Mouse (Mus musculus) liver, postnatal 0 days (tissue): ENCODE measurements around the gene Prcp. TPM values are rescaled to one million over a fixed set of nuclear protein-coding genes. Genes with fewer than 3 reads are reported as not detected.

Source experiments
- ATAC-seq: fragments of 200-750 bp; cut with Nextera tagmentation; 2 replicates; pipeline ENCODE4 v1.8.0; 2017; ENCODE audit warnings: mild to moderate bottlenecking, moderate library complexity
- DNase-seq: peaks from one replicate; pipeline ENCODE4 v3.0.0-alpha.2; 2016
- H3K27ac ChIP-seq: fragments of 300-500 bp; sonication (generic); 2 replicates; pipeline ENCODE4 v1.5.1; 2014; ENCODE audit warnings: antibody characterized with exemption, moderate library complexity, mild to moderate bottlenecking, low read depth
- H3K27me3 ChIP-seq: fragments of 300-500 bp; sonication (generic); 2 replicates; pipeline ENCODE4 v1.6.1; 2014; ENCODE audit warnings: low read length, control low read depth, mixed read lengths; ENCODE audit not compliant: insufficient read depth
- H3K36me3 ChIP-seq: fragments of 300-500 bp; sonication (generic); replicated peaks from 2 replicates; pipeline ENCODE4 v1.6.1; 2014; ENCODE audit warnings: mild to moderate bottlenecking, control low read depth, low read length, moderate library complexity, mixed read lengths; ENCODE audit not compliant: insufficient read depth
- H3K4me1 ChIP-seq: fragments of 300-500 bp; sonication (generic); 2 replicates; pipeline ENCODE4 v1.6.1; 2014; ENCODE audit warnings: antibody characterized with exemption, mild to moderate bottlenecking, control low read depth; ENCODE audit not compliant: insufficient read depth
- H3K4me2 ChIP-seq: fragments of 300-500 bp; sonication (generic); 2 replicates; pipeline ENCODE4 v1.6.1; 2014; ENCODE audit warnings: low read depth, mild to moderate bottlenecking, low read length, moderate library complexity, mixed read lengths
- H3K4me3 ChIP-seq: fragments of 300-500 bp; sonication (generic); 2 replicates; pipeline ENCODE4 v1.5.1; 2014; ENCODE audit warnings: low read depth, low read length
- H3K9ac ChIP-seq: fragments of 300-500 bp; sonication (generic); replicated peaks from 2 replicates; pipeline ENCODE4 v1.6.1; 2014; ENCODE audit warnings: mild to moderate bottlenecking, moderate library complexity
- H3K9me3 ChIP-seq: fragments of 300-500 bp; sonication (generic); 2 replicates; pipeline ENCODE4 v1.6.1; 2016; ENCODE audit warnings: mild to moderate bottlenecking, control low read depth, low read length, mixed read lengths
- CTCF ChIP-seq: sonication (generic); IDR thresholded peaks from 2 replicates; pipeline ENCODE4 v1.5.1; 2016; ENCODE audit warnings: antibody characterized with exemption, low read depth
- EP300 ChIP-seq: IDR thresholded peaks from 2 replicates; pipeline ENCODE4 v1.6.1; 2016; ENCODE audit warnings: antibody characterized with exemption, low read depth, mild to moderate bottlenecking
- WGBS: fragments of 180-500 bp; shearing (Covaris S2); extraction: QIAGEN DNeasy Blood & Tissue Kit; methylation state at CpG from one replicate; pipeline ENCODE4 v1.1.7; 2014; ENCODE audit not compliant: insufficient replicate concordance; 5-methylcytosine and 5-hydroxymethylcytosine counted together
- polyA plus RNA-seq: library from polyadenylated mRNA; unstranded; fragments of >200 nt; fragmentation: Nextera tagmentation; extraction: Ambion mirVana; gene quantifications from 2 replicates; pipeline ENCODE4 v1.2.1, GENCODE M21; 2015

Prcp gene
- polyA plus RNA-seq, 1 experiment from 2014 or later = 11.5 TPM

DNA sequence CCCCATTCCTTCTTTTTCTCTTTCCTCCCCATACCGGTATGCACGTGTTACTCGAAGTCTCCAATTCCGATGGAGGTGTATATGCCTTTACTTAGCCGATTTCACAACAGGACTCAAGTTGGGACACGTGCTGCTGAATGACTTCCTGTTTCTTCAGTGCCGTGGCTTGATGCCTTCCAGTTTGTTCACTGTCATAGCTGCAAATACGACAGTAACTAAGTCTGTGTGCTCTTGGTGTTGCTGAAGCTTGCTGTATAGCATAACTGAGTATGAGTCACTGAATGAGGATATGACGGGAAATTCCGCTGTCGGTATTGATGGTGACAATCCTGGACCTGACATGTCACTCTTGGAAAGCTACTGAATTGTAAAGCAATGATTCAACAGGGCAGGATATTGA lies 37.0 kb upstream of the Prcp start:
- ATAC-seq (peak; percentile 60), DNase-seq (peak; percentile 21)
- Histone ChIP-seq H3K4me2 (no peak overlapping the region), H3K4me1 (no peaks in the 10 kb centered on the region), H3K36me3 (no peaks in the 10 kb centered on the region), H3K27ac (no peak overlapping the region), H3K4me3 (no peak overlapping the region), H3K9ac (no peak overlapping the region), H3K9me3 (no peaks in the 10 kb centered on the region), H3K27me3 (no peaks in the 10 kb centered on the region)
- no peak for TF ChIP-seq CTCF
- TF ChIP-seq EP300 = no peak
- 49% methylated on average over 11 of the region's 11 CpGs for WGBS

DNA sequence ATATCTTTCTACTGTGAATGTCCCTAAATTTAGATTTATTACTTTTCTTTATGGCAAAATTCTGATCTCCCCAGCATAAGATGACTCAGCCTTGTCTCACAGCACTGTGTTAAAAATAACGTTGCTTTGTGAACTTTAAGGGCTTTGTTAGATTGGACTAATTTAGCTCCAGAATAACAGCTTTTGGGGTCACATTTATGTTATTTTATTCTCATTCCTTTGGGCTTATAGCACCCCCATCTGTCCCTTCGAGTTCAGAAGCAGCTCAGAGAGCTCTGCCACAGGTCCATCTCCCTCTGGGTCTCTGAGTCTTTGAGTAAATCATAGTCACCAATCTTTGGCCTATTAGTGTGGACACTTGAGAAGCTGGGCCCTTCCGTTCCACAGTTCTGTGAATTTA lies 36.4 kb upstream of the Prcp start:
- Histone ChIP-seq H3K27me3 (no peaks in the 10 kb centered on the region), H3K27ac (no peak overlapping the region), H3K9me3 (no peaks in the 10 kb centered on the region), H3K4me3 (no peak overlapping the region), H3K9ac (no peak overlapping the region), H3K4me2 (no peak overlapping the region), H3K36me3 (no peaks in the 10 kb centered on the region), H3K4me1 (no peaks in the 10 kb centered on the region)
- DNase-seq (no peak), ATAC-seq (no peak)
- TF ChIP-seq CTCF (no peak), EP300 (no peak)
- 64% methylated on average over 3 of the region's 3 CpGs for WGBS

DNA sequence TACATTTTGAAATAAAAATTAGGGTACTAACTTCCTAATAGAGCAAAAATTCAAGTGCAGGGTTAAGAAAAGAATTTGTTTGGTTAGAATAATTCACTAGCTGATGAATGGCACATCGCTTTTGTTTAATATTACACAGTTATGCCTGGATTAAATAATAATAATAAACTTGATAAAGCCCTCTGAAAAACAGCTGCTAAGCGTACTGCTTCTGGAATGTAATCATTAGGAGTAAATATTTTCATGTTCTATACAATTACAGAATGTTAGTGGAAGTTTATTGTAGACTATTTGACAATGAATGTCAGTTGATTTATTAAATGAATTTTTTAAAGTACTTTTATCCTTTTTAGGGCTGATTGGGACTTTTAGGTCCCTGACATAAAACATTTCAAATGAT lies 32.0 kb upstream of the Prcp start:
- DNase-seq (no peak), ATAC-seq (no peak)
- Histone ChIP-seq H3K27me3 (no peaks in the 10 kb centered on the region), H3K4me2 (no peak overlapping the region), H3K4me1 (no peaks in the 10 kb centered on the region), H3K36me3 (no peaks in the 10 kb centered on the region), H3K4me3 (no peak overlapping the region), H3K27ac (no peak overlapping the region), H3K9me3 (no peaks in the 10 kb centered on the region), H3K9ac (no peak overlapping the region)
- TF ChIP-seq EP300 (no peak), CTCF (no peak)
- 78% methylated on average over 2 of the region's 2 CpGs for WGBS

DNA sequence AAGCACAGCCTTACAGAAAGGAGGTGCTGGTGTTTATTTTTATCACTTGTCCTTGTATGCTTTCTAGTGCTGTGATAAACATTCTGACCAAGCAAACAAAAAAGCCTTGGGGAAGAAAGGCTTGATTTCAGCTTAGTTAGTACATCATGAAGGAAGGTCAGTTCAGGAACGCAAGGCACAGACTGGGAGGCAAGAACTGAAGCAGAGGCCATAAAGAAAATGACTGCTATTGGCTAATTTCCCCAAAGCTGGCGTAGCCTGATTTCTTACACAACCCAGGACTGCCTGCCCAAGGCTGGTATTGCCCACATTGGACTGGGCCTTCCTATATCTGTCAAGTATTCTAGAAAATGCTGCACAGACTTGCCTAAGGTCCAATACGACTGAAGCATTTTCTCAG lies 26.0 kb upstream of the Prcp start:
- TF ChIP-seq CTCF (no peak), EP300 (no peak)
- Histone ChIP-seq H3K4me3 (no peak overlapping the region), H3K36me3 (no peaks in the 10 kb centered on the region), H3K27me3 (no peaks in the 10 kb centered on the region), H3K9ac (no peak overlapping the region), H3K4me2 (no peak overlapping the region), H3K4me1 (no peaks in the 10 kb centered on the region), H3K27ac (no peak overlapping the region), H3K9me3 (no peaks in the 10 kb centered on the region)
- DNase-seq (no peak), ATAC-seq (no peak)
- 73% methylated on average over 3 of the region's 3 CpGs for WGBS

DNA sequence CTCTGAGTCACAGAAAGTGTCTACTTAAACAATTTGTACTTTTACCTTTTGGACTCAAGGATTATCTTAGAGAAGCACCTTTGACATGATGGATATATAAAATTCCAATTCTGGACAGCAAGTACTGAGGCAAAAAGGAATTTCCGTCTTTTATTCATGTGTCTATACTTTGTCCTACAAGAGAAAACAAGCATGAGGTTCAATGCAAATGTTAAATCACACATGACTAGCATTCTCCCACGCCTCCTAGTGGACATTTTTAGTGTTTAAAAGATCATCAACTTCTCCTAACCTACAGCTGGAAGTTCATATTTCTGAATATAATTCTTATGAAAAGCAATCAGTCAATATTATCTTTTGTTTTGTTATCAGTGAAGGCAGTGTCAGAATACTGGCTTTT lies 7.7 kb upstream of the Prcp start:
- DNase-seq (no peak), ATAC-seq (no peak)
- Histone ChIP-seq H3K27ac (no peak overlapping the region), H3K4me2 (no peak overlapping the region), H3K27me3 (no peaks in the 10 kb centered on the region), H3K9ac (no peak overlapping the region), H3K36me3 (0 out of 2 replicates have a peak, but pooled peaks cover 7% of the 10 kb centered on the region), H3K4me1 (no peaks in the 10 kb centered on the region), H3K9me3 (no peaks in the 10 kb centered on the region), H3K4me3 (no peak overlapping the region)
- 35% methylated on average over 2 of the region's 2 CpGs for WGBS
- peak; percentile 76 for TF ChIP-seq CTCF
- no peak for TF ChIP-seq EP300

DNA sequence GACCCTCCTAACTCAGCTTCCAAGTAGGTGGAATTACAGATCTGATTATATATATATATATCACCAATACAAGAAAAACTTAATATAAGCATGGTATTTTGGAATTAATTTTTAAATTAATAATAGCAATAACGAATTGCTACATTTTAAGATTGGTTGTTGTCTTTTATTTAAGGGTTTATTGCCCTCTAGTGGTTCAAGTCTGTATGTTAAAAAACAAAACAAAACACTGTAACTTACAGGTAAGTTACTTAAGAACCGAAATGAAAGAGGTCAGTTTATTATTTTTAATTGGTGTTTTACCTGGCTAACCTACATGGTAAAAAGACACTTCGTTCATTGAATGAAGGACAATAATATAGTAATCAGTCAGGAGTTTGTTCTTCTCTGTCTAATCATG lies 4.1 kb upstream of the Prcp start:
- Histone ChIP-seq H3K36me3 (0 out of 2 replicates have a peak, but pooled peaks cover 5% of the 10 kb centered on the region), H3K27me3 (no peaks in the 10 kb centered on the region), H3K27ac (no peak overlapping the region), H3K4me2 (no peak overlapping the region), H3K9me3 (no peaks in the 10 kb centered on the region), H3K4me1 (no peaks in the 10 kb centered on the region; the same call in 1 of the 2 replicates), H3K9ac (no peak overlapping the region), H3K4me3 (no peak overlapping the region)
- DNase-seq = no peak
- ATAC-seq = no peak
- TF ChIP-seq EP300 (no peak), CTCF (peak; percentile 45)
- WGBS = 71% methylated on average over 3 of the region's 3 CpGs

DNA sequence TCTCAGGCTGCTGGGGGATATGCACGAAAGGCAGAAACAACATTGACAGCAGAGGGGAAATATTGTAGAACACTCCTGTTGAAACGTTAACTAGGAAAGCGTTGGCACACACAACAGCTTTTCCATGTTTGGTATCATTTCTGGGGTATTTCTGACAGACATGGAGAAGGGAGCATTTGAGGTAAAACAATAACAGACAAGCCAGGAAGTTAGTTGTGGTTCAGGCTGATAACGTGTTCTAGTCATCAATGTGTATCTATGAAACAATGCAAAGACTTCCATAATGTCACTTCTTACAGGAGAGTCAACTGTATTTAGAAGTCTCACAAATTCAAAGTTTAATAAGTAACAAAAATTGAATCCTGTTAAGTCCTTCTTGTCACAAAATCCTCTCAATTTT lies 2.7 kb upstream of the Prcp start:
- Histone ChIP-seq H3K4me2 (no peak overlapping the region), H3K4me1 (peaks cover 11% of the 10 kb centered on the region), H3K36me3 (0 out of 2 replicates have a peak, but pooled peaks cover 4% of the 10 kb centered on the region), H3K9ac (no peak overlapping the region), H3K27me3 (no peaks in the 10 kb centered on the region), H3K9me3 (no peaks in the 10 kb centered on the region), H3K27ac (no peak overlapping the region), H3K4me3 (no peak overlapping the region)
- DNase-seq (no peak), ATAC-seq (no peak)
- WGBS = 67% methylated on average over 4 of the region's 4 CpGs
- no peak for TF ChIP-seq EP300
- no peak for TF ChIP-seq CTCF
